Mouse (Mus musculus) stomach, embryonic 14.5 days (tissue): ENCODE data around the gene Plekhj1. TPM values are rescaled to one million over a fixed set of nuclear protein-coding genes. Genes with fewer than 3 reads are reported as not detected.

Experiments used
- ATAC-seq: fragments of 200-750 bp; cut with Nextera tagmentation; 2 replicates; pipeline ENCODE4 v1.8.0; 2017; ENCODE audit warnings: low read depth, moderate TSS enrichment; ENCODE audit not compliant: insufficient number of reproducible peaks, insufficient read depth, low FRiP score
- H3K27ac ChIP-seq: fragments of 300-500 bp; sonication (generic); 2 replicates; pipeline ENCODE4 v1.5.1; 2014; ENCODE audit warnings: mild to moderate bottlenecking, low read length, moderate library complexity, mixed read lengths
- H3K27me3 ChIP-seq: fragments of 300-500 bp; sonication (generic); 2 replicates; pipeline ENCODE4 v1.6.1; 2014; ENCODE audit warnings: low read length, control low read depth, mixed read lengths; ENCODE audit not compliant: control insufficient read depth, insufficient read depth
- H3K36me3 ChIP-seq: fragments of 300-500 bp; sonication (generic); 2 replicates; pipeline ENCODE4 v1.6.1; 2014; ENCODE audit warnings: mild to moderate bottlenecking, control low read depth, low read length, moderate library complexity, mixed read lengths; ENCODE audit not compliant: control insufficient read depth, insufficient read depth
- H3K4me1 ChIP-seq: fragments of 300-500 bp; sonication (generic); 2 replicates; pipeline ENCODE4 v1.6.1; 2014; ENCODE audit warnings: low read length, control low read depth, mixed read lengths; ENCODE audit not compliant: control insufficient read depth, insufficient read depth
- H3K4me2 ChIP-seq: fragments of 300-500 bp; sonication (generic); replicated peaks from 2 replicates; pipeline ENCODE4 v1.6.1; 2014; ENCODE audit warnings: low read depth, low read length, control low read depth
- H3K4me3 ChIP-seq: fragments of 300-500 bp; sonication (generic); 2 replicates; pipeline ENCODE4 v1.5.1; 2014; ENCODE audit warnings: low read depth, low read length, control low read depth
- H3K9ac ChIP-seq: fragments of 300-500 bp; sonication (generic); replicated peaks from 2 replicates; pipeline ENCODE4 v1.6.1; 2014; ENCODE audit warnings: low read depth, mild to moderate bottlenecking, control low read depth, low read length, moderate library complexity, mixed read lengths
- H3K9me3 ChIP-seq: fragments of 300-500 bp; sonication (generic); 2 replicates; pipeline ENCODE4 v1.6.1; 2016; ENCODE audit warnings: low read depth, low read length, control low read depth; ENCODE audit not compliant: control insufficient read depth
- WGBS: fragments of 180-500 bp; shearing (Covaris S2); extraction: QIAGEN DNeasy Blood & Tissue Kit; methylation state at CpG from one replicate; pipeline ENCODE4 v1.1.7; 2014; 5-methylcytosine and 5-hydroxymethylcytosine counted together
- polyA plus RNA-seq: library from polyadenylated mRNA; unstranded; fragments of >200 nt; fragmentation: Nextera tagmentation; extraction: Ambion mirVana; gene quantifications from 2 replicates; pipeline ENCODE4 v1.2.1, GENCODE M21; 2014

The Plekhj1 gene
- polyA plus RNA-seq, 1 experiment from 2014 or later: 116 TPM

- Histone ChIP-seq H3K9me3 (no peaks in the 10 kb centered on the region), H3K4me1 (no peaks in the 10 kb centered on the region), H3K27me3 (no peaks in the 10 kb centered on the region), H3K27ac (no peak overlapping the region), H3K36me3 (peaks cover 80% of the 10 kb centered on the region), H3K4me3 (no peak overlapping the region), H3K4me2 (no peak overlapping the region), H3K9ac (no peak overlapping the region)
- WGBS: 89% methylated on average over 6 of the region's 6 CpGs
- ATAC-seq: no peak
Measured at GRCm38 (mm10) chr10:80768365-80768764, 30.1 kb downstream of the Plekhj1 start.

- no peak overlapping the region for H3K4me2 ChIP-seq
- peaks cover 60% of the 10 kb centered on the region for H3K36me3 ChIP-seq
- H3K9ac ChIP-seq: no peak overlapping the region
- ATAC-seq: peak; percentile 69
- WGBS: 54% methylated on average over 10 of the region's 10 CpGs
- H3K27ac ChIP-seq: no peak overlapping the region; the same call in 1 of the 2 replicates
- no peak overlapping the region for H3K4me3 ChIP-seq
- H3K9me3 ChIP-seq: no peaks in the 10 kb centered on the region
- H3K27me3 ChIP-seq: no peaks in the 10 kb centered on the region
- H3K4me1 ChIP-seq: no peaks in the 10 kb centered on the region
Measured at GRCm38 (mm10) chr10:80766161-80766815, 32.1 kb downstream of the Plekhj1 start.

GRCm38 (mm10) chr10:80765746-80766145 is 32.7 kb downstream of the Plekhj1 start:
- no peaks in the 10 kb centered on the region for H3K9me3 ChIP-seq

GRCm38 (mm10) chr10:80763502-80763901 is 34.9 kb downstream of the Plekhj1 start:
- Histone ChIP-seq H3K27me3 (no peaks in the 10 kb centered on the region), H3K4me1 (0 out of 2 replicates have a peak, but pooled peaks cover 5% of the 10 kb centered on the region), H3K4me2 (no peak overlapping the region), H3K9ac (no peak overlapping the region), H3K36me3 (peaks cover 36% of the 10 kb centered on the region), H3K9me3 (no peaks in the 10 kb centered on the region), H3K27ac (no peak overlapping the region), H3K4me3 (no peak overlapping the region)
- no peak for ATAC-seq
- WGBS: 95% methylated on average over 2 of the region's 2 CpGs

More at GRCm38 (mm10) chr10:80765746-80766145, 32.7 kb downstream of the Plekhj1 start:
- 74% methylated on average over 2 of the region's 2 CpGs for WGBS
- Histone ChIP-seq H3K27ac (no peak overlapping the region), H3K4me2 (no peak overlapping the region), H3K4me3 (no peak overlapping the region), H3K9ac (no peak overlapping the region), H3K36me3 (peaks cover 54% of the 10 kb centered on the region), H3K4me1 (0 out of 2 replicates have a peak, but pooled peaks cover 3% of the 10 kb centered on the region), H3K27me3 (no peaks in the 10 kb centered on the region)
- no peak for ATAC-seq

GRCm38 (mm10) chr10:80761821-80762220 is 36.6 kb downstream of the Plekhj1 start:
- no peak overlapping the region for H3K9ac ChIP-seq
- no peak overlapping the region for H3K4me3 ChIP-seq
- peaks cover 14% of the 10 kb centered on the region for H3K4me1 ChIP-seq
- no peak for ATAC-seq
- no peak overlapping the region for H3K4me2 ChIP-seq
- H3K27me3 ChIP-seq: no peaks in the 10 kb centered on the region
- no peaks in the 10 kb centered on the region for H3K9me3 ChIP-seq
- no peak overlapping the region for H3K27ac ChIP-seq
- peaks cover 22% of the 10 kb centered on the region for H3K36me3 ChIP-seq
- WGBS: 68% methylated on average over 3 of the region's 3 CpGs

GRCm38 (mm10) chr10:80760596-80761524 is 37.6 kb downstream of the Plekhj1 start:
- ATAC-seq: no peak
- Histone ChIP-seq H3K4me1 (peaks cover 23% of the 10 kb centered on the region), H3K9ac (no peak overlapping the region), H3K27ac (no peak overlapping the region), H3K4me3 (no peak overlapping the region), H3K36me3 (peaks cover 13% of the 10 kb centered on the region), H3K9me3 (no peaks in the 10 kb centered on the region), H3K27me3 (no peaks in the 10 kb centered on the region), H3K4me2 (no peak overlapping the region)
- 78% methylated on average over 4 of the region's 4 CpGs for WGBS

- no peak overlapping the region for H3K4me3 ChIP-seq
- H3K4me2 ChIP-seq: no peak overlapping the region
- H3K9me3 ChIP-seq: no peaks in the 10 kb centered on the region
- 78% methylated on average over 7 of the region's 7 CpGs for WGBS
- no peaks in the 10 kb centered on the region for H3K36me3 ChIP-seq
- H3K9ac ChIP-seq: no peak overlapping the region
- no peaks in the 10 kb centered on the region for H3K27me3 ChIP-seq
- ATAC-seq: no peak
- H3K4me1 ChIP-seq: peaks cover 25% of the 10 kb centered on the region
- no peak overlapping the region for H3K27ac ChIP-seq
Measured at GRCm38 (mm10) chr10:80758651-80759050, 39.8 kb downstream of the Plekhj1 start.

GRCm38 (mm10) chr10:80757717-80758116 is 40.7 kb downstream of the Plekhj1 start:
- WGBS: 35% methylated on average over 5 of the region's 5 CpGs
- no peak overlapping the region for H3K9ac ChIP-seq

More at GRCm38 (mm10) chr10:80757717-80758116, 40.7 kb downstream of the Plekhj1 start:
- peaks cover 25% of the 10 kb centered on the region for H3K4me1 ChIP-seq
- no peaks in the 10 kb centered on the region for H3K36me3 ChIP-seq
- ATAC-seq: no peak
- H3K4me2 ChIP-seq: peak overlapping the region; percentile 95; the same call in 1 of the 2 replicates
- no peak overlapping the region for H3K27ac ChIP-seq
- H3K4me3 ChIP-seq: no peak overlapping the region
- H3K9me3 ChIP-seq: no peaks in the 10 kb centered on the region
- no peaks in the 10 kb centered on the region for H3K27me3 ChIP-seq
